Mouse (Mus musculus): ENCODE results near the gene Plxna2. TPM values are rescaled to one million over a fixed set of nuclear protein-coding genes. Genes with fewer than 3 reads are reported as not detected.
A peak's percentile ranks its signal among the peaks of the same experiment; 100 is the strongest.

Gene Plxna2
- total RNA-seq, 2 experiments from 2014 or later = 95.0 to 97.9 TPM

DNA sequence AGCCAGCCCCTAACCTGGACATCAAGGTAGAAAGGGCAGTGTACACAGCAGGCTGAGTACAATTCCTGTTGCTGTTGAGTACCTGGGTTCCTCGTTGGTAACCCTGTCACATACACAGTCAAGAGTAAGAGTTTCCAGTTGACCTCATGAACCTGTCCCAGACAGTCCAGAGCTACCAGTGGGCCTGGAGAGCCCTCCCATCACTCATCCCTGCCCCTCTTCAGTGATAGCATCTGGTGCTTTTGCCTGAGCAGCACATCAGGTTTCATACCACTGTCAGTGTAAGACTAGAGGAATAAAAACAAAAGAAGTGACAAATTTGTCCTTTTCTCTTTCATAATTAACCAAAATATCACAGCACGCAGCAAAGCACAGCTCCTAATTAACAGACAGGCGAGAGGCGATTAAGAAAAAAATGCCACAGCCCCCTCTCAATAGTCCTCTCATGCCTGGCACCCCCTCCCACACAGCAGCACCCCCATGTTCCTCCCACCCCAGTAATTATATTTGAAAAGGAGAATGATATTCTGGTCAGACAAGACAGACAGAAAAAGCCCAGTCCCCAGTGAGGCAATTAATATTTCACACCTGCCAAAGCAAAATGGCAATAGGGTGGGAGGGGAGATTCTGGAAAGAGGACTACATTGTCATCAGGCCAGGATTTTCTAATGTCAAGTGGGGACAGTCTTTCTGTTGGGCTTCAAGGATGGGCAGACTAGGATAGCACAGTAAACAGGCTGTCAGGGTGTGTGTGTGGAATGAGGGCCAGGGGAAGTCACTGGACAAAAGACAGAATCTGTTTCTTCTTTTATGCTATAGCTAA lies 233.4 kb downstream of the Plxna2 start:
- TF ChIP-seq CTCF (IDR thresholded peaks at IDR 0.05) = no peak
- intact Hi-C loops (cut with DNase I) = no loop called here
- Histone ChIP-seq H3K27ac (no peak overlapping the region), H3K4me3 (no peak overlapping the region)
- peak in 1 of 2 experiments; percentile 14 for DNase-seq (ENCODE audit: extremely low spot score in 1 of 2, low spot score in 2 of 2)

- DNase-seq (ENCODE audit: extremely low spot score in 1 of 2, low spot score in 2 of 2) = no peak
- TF ChIP-seq CTCF (IDR thresholded peaks at IDR 0.05) = no peak
- intact Hi-C loops (cut with DNase I) = no loop called here
- H3K4me3 ChIP-seq = no peak overlapping the region
- H3K27ac ChIP-seq = no peak overlapping the region
Measured at GRCm38 (mm10) chr1:194852065-194852358, 234.0 kb downstream of the Plxna2 start.

Small RNAs within 50 kb of the gene (microRNA-seq; reads per million reads assigned to microRNA genes)
- 0.73 to 1.9 reads per million in 2 experiments for gene Mir3962
